Mouse (Mus musculus): ENCODE measurements around the gene Kif24.

The Kif24 gene

GRCm38 (mm10) chr4:41493464-41494116 lies 28.9 kb upstream of the Kif24 start:
- no peak for DNase-seq (ENCODE audit: extremely low read depth, low read depth)

- no peak for DNase-seq (ENCODE audit: extremely low read depth, low read depth)
Observed at GRCm38 (mm10) chr4:41492951-41493350, 28.3 kb upstream of the Kif24 start.

GRCm38 (mm10) chr4:41481601-41482017 lies 16.9 kb upstream of the Kif24 start:
- no peak for DNase-seq (ENCODE audit: extremely low read depth, low read depth)

- no peak for DNase-seq (ENCODE audit: extremely low read depth, low read depth)
Observed at GRCm38 (mm10) chr4:41480254-41480653, 15.6 kb upstream of the Kif24 start.

- no peak for DNase-seq (ENCODE audit: extremely low read depth, low read depth)
Observed at GRCm38 (mm10) chr4:41479456-41479804, 14.7 kb upstream of the Kif24 start.

GRCm38 (mm10) chr4:41478751-41479455 lies 14.2 kb upstream of the Kif24 start:
- no peak for DNase-seq (ENCODE audit: extremely low read depth, low read depth)

GRCm38 (mm10) chr4:41477648-41478160 lies 13.0 kb upstream of the Kif24 start:
- DNase-seq (ENCODE audit: extremely low read depth, low read depth): no peak

- DNase-seq (ENCODE audit: extremely low read depth, low read depth): no peak
Observed at GRCm38 (mm10) chr4:41471384-41471689, 6.7 kb upstream of the Kif24 start.

GRCm38 (mm10) chr4:41470684-41471383 lies 6.1 kb upstream of the Kif24 start:
- no peak for DNase-seq (ENCODE audit: extremely low read depth, low read depth)

- no peak for DNase-seq (ENCODE audit: extremely low read depth, low read depth)
Observed at GRCm38 (mm10) chr4:41470051-41470683, 5.5 kb upstream of the Kif24 start.

GRCm38 (mm10) chr4:41469199-41469598 lies 4.5 kb upstream of the Kif24 start:
- no peak for DNase-seq (ENCODE audit: extremely low read depth, low read depth)

GRCm38 (mm10) chr4:41468396-41469080 lies 3.9 kb upstream of the Kif24 start:
- DNase-seq (ENCODE audit: extremely low read depth, low read depth): peak; percentile 42

- DNase-seq (ENCODE audit: extremely low read depth, low read depth): no peak
Observed at GRCm38 (mm10) chr4:41465287-41465665, 589 bp upstream of the Kif24 start.

- DNase-seq (ENCODE audit: extremely low read depth, low read depth): peak; percentile 44
Observed at GRCm38 (mm10) chr4:41463051-41463738, 1.5 kb downstream of the Kif24 start.

- DNase-seq (ENCODE audit: extremely low read depth, low read depth): no peak
Observed at GRCm38 (mm10) chr4:41460690-41461089, 4.0 kb downstream of the Kif24 start.

GRCm38 (mm10) chr4:41447595-41447994 lies 17.1 kb downstream of the Kif24 start:
- DNase-seq (ENCODE audit: extremely low read depth, low read depth): no peak

GRCm38 (mm10) chr4:41442790-41443302 lies 21.8 kb downstream of the Kif24 start:
- DNase-seq (ENCODE audit: extremely low read depth, low read depth): no peak

- DNase-seq (ENCODE audit: extremely low read depth, low read depth): no peak
Observed at GRCm38 (mm10) chr4:41438931-41439330, 25.8 kb downstream of the Kif24 start.

GRCm38 (mm10) chr4:41416966-41417365 lies 47.7 kb downstream of the Kif24 start:
- DNase-seq (ENCODE audit: extremely low read depth, low read depth): no peak

GRCm38 (mm10) chr4:41409341-41409740 lies 55.3 kb downstream of the Kif24 start:
- DNase-seq (ENCODE audit: extremely low read depth, low read depth): no peak

- no peak for DNase-seq (ENCODE audit: extremely low read depth, low read depth)
Observed at GRCm38 (mm10) chr4:41407353-41407752, 57.3 kb downstream of the Kif24 start.

All from MEL-GATA-1-ER (cell line).